Mouse (Mus musculus) heart, embryonic 10.5 days (tissue): ENCODE results near the gene Vdr. TPM values are rescaled to one million over a fixed set of nuclear protein-coding genes. Genes with fewer than 3 reads are reported as not detected.

Experiments used
- DNase-seq: peaks from one replicate; pipeline ENCODE4 v3.0.0-alpha.2; 2017; ENCODE audit warnings: low spot score
- H3K27ac ChIP-seq: fragments of 300-500 bp; sonication (generic); 2 replicates; pipeline ENCODE4 v1.5.1; 2016; ENCODE audit warnings: mild to moderate bottlenecking
- H3K27me3 ChIP-seq: fragments of 300-500 bp; sonication (generic); 2 replicates; pipeline ENCODE4 v1.6.1; 2016; ENCODE audit warnings: mild to moderate bottlenecking; ENCODE audit not compliant: poor library complexity, insufficient read depth, severe bottlenecking
- H3K36me3 ChIP-seq: fragments of 300-500 bp; sonication (generic); 2 replicates; pipeline ENCODE4 v1.6.1; 2016; ENCODE audit warnings: mild to moderate bottlenecking, moderate library complexity
- H3K4me1 ChIP-seq: fragments of 300-500 bp; sonication (generic); 2 replicates; pipeline ENCODE4 v1.6.1; 2016; ENCODE audit warnings: mild to moderate bottlenecking
- H3K4me3 ChIP-seq: fragments of 300-500 bp; sonication (generic); 2 replicates; pipeline ENCODE4 v1.5.1; 2016; ENCODE audit warnings: mild to moderate bottlenecking, moderate library complexity
- H3K9me3 ChIP-seq: fragments of 300-500 bp; sonication (generic); 2 replicates; pipeline ENCODE4 v1.6.1; 2016; ENCODE audit warnings: mild to moderate bottlenecking, moderate library complexity
- WGBS: fragments of 180-500 bp; shearing (Covaris S2); methylation state at CpG from one replicate; pipeline ENCODE4 v1.1.7; 2016; 5-methylcytosine and 5-hydroxymethylcytosine counted together
- polyA plus RNA-seq: library from polyadenylated mRNA; unstranded; fragments of >200 nt; fragmentation: Nextera tagmentation; extraction: Ambion mirVana; gene quantifications from 2 replicates; pipeline ENCODE4 v1.2.1, GENCODE M21; 2016

Gene Vdr
- polyA plus RNA-seq, 1 experiment from 2014 or later = 0.77 TPM

- DNase-seq = peak; percentile 82
- Histone ChIP-seq H3K27me3 (peaks cover 79% of the 10 kb centered on the region), H3K9me3 (no peaks in the 10 kb centered on the region), H3K4me3 (peak overlapping the region; percentile 65), H3K4me1 (peaks cover 41% of the 10 kb centered on the region), H3K27ac (no peak overlapping the region), H3K36me3 (no peaks in the 10 kb centered on the region)
- 1% methylated on average over 59 of the region's 59 CpGs for WGBS
Observed at GRCm38 (mm10) chr15:97907801-97908751, 2.4 kb downstream of the Vdr start.

- Histone ChIP-seq H3K4me1 (peaks cover 41% of the 10 kb centered on the region), H3K27me3 (peaks cover 73% of the 10 kb centered on the region), H3K36me3 (no peaks in the 10 kb centered on the region), H3K9me3 (no peaks in the 10 kb centered on the region), H3K27ac (no peak overlapping the region), H3K4me3 (peak overlapping the region; percentile 65)
- WGBS = 49% methylated on average over 5 of the region's 5 CpGs
- DNase-seq = no peak
Observed at GRCm38 (mm10) chr15:97907202-97907601, 3.2 kb downstream of the Vdr start.

- Histone ChIP-seq H3K4me3 (no peak overlapping the region), H3K4me1 (peaks cover 41% of the 10 kb centered on the region), H3K27me3 (peaks cover 58% of the 10 kb centered on the region), H3K27ac (no peak overlapping the region), H3K36me3 (no peaks in the 10 kb centered on the region), H3K9me3 (no peaks in the 10 kb centered on the region)
- no peak for DNase-seq
- WGBS = 60% methylated on average over 6 of the region's 6 CpGs
Observed at GRCm38 (mm10) chr15:97905281-97905680, 5.1 kb downstream of the Vdr start.

- Histone ChIP-seq H3K4me3 (no peak overlapping the region), H3K27me3 (peaks cover 50% of the 10 kb centered on the region), H3K36me3 (no peaks in the 10 kb centered on the region), H3K27ac (peak overlapping the region; percentile 57; the same call in 1 of the 2 replicates), H3K9me3 (no peaks in the 10 kb centered on the region), H3K4me1 (peaks cover 45% of the 10 kb centered on the region)
- no peak for DNase-seq
- 62% methylated on average over 11 of the region's 11 CpGs for WGBS
Observed at GRCm38 (mm10) chr15:97904339-97904991, 6.0 kb downstream of the Vdr start.

- Histone ChIP-seq H3K4me3 (no peak overlapping the region), H3K4me1 (peaks cover 49% of the 10 kb centered on the region), H3K27me3 (peaks cover 40% of the 10 kb centered on the region), H3K27ac (no peak overlapping the region), H3K36me3 (no peaks in the 10 kb centered on the region), H3K9me3 (no peaks in the 10 kb centered on the region)
- 71% methylated on average over 15 of the region's 15 CpGs for WGBS
- DNase-seq = no peak
Observed at GRCm38 (mm10) chr15:97903261-97904009, 7.0 kb downstream of the Vdr start.

- 86% methylated on average over 9 of the region's 9 CpGs for WGBS
- Histone ChIP-seq H3K4me1 (peaks cover 35% of the 10 kb centered on the region), H3K36me3 (no peaks in the 10 kb centered on the region), H3K27ac (no peak overlapping the region), H3K9me3 (no peaks in the 10 kb centered on the region), H3K27me3 (peaks cover 29% of the 10 kb centered on the region), H3K4me3 (no peak overlapping the region)
- no peak for DNase-seq
Observed at GRCm38 (mm10) chr15:97900991-97901390, 9.4 kb downstream of the Vdr start.

GRCm38 (mm10) chr15:97900336-97900912 lies 10.0 kb downstream of the Vdr start:
- 78% methylated on average over 12 of the region's 12 CpGs for WGBS
- H3K27ac ChIP-seq = no peak overlapping the region
- no peaks in the 10 kb centered on the region for H3K9me3 ChIP-seq
- peaks cover 40% of the 10 kb centered on the region for H3K4me1 ChIP-seq
- no peaks in the 10 kb centered on the region for H3K36me3 ChIP-seq
- peaks cover 24% of the 10 kb centered on the region for H3K27me3 ChIP-seq
- no peak for DNase-seq
- H3K4me3 ChIP-seq = no peak overlapping the region

- H3K36me3 ChIP-seq = no peaks in the 10 kb centered on the region
- no peaks in the 10 kb centered on the region for H3K9me3 ChIP-seq
- H3K4me3 ChIP-seq = no peak overlapping the region
- WGBS = 84% methylated on average over 8 of the region's 8 CpGs
- no peak overlapping the region for H3K27ac ChIP-seq
- no peak for DNase-seq
- peaks cover 20% of the 10 kb centered on the region for H3K27me3 ChIP-seq
- peaks cover 36% of the 10 kb centered on the region for H3K4me1 ChIP-seq
Observed at GRCm38 (mm10) chr15:97899714-97900113, 10.7 kb downstream of the Vdr start.

- Histone ChIP-seq H3K36me3 (no peaks in the 10 kb centered on the region), H3K27ac (0 out of 2 replicates have a peak overlapping the region, but pooled peaks have one; percentile 59), H3K27me3 (peaks cover 24% of the 10 kb centered on the region), H3K9me3 (no peaks in the 10 kb centered on the region), H3K4me1 (peaks cover 31% of the 10 kb centered on the region), H3K4me3 (no peak overlapping the region)
- 60% methylated on average over 5 of the region's 5 CpGs for WGBS
- no peak for DNase-seq
Observed at GRCm38 (mm10) chr15:97898791-97899190, 11.6 kb downstream of the Vdr start.

- Histone ChIP-seq H3K4me1 (peaks cover 39% of the 10 kb centered on the region), H3K9me3 (no peaks in the 10 kb centered on the region), H3K27ac (peak overlapping the region; percentile 42; the same call in 1 of the 2 replicates), H3K27me3 (peaks cover 27% of the 10 kb centered on the region), H3K4me3 (no peak overlapping the region), H3K36me3 (no peaks in the 10 kb centered on the region)
- no peak for DNase-seq
- 78% methylated on average over 16 of the region's 16 CpGs for WGBS
Observed at GRCm38 (mm10) chr15:97896861-97897654, 13.4 kb downstream of the Vdr start.

GRCm38 (mm10) chr15:97896347-97896746 lies 14.1 kb downstream of the Vdr start:
- Histone ChIP-seq H3K9me3 (no peaks in the 10 kb centered on the region), H3K27me3 (peaks cover 27% of the 10 kb centered on the region), H3K27ac (no peak overlapping the region), H3K4me3 (no peak overlapping the region), H3K36me3 (no peaks in the 10 kb centered on the region), H3K4me1 (peaks cover 39% of the 10 kb centered on the region)
- WGBS = 88% methylated on average over 9 of the region's 9 CpGs
- no peak for DNase-seq

- no peaks in the 10 kb centered on the region for H3K9me3 ChIP-seq
- peaks cover 27% of the 10 kb centered on the region for H3K27me3 ChIP-seq
- 44% methylated on average over 12 of the region's 12 CpGs for WGBS
- H3K4me3 ChIP-seq = no peak overlapping the region
- peaks cover 39% of the 10 kb centered on the region for H3K4me1 ChIP-seq
- no peaks in the 10 kb centered on the region for H3K36me3 ChIP-seq
- H3K27ac ChIP-seq = no peak overlapping the region
- DNase-seq = no peak
Observed at GRCm38 (mm10) chr15:97895847-97896246, 14.6 kb downstream of the Vdr start.
